Mouse (Mus musculus): ENCODE measurements around the gene Jhy. TPM values are rescaled to one million over a fixed set of nuclear protein-coding genes. Genes with fewer than 3 reads are reported as not detected.
A peak's percentile ranks its signal among the peaks of the same experiment; 100 is the strongest.

Gene Jhy
- polyA plus RNA-seq, 2 experiments: 0.04 TPM; not detected in 1

DNA sequence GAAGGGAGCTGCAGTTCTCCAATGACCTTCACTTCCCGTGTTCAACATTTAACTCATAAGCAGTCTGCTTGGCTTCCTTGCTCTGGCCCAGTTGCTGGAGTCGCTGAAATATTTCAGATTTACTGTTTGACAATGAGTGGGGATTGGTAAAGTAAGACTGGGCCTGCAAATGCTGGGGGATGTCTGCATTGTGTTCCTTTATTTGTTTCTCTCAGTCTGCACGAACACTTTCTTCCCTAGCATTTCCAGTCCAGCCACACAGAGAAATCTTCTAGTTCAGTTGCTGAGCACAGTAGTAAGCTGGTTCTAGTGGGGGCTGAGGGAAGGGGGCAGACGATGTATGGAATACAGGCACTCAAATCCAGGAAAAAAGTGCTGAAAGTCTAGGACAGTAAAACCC, 89.0 kb downstream of the Jhy start:
- Histone ChIP-seq H3K27ac (replicated peaks; ENCODE audit: low read depth, low read length) (no peak overlapping the region), H3K36me3 (ENCODE audit: control insufficient read depth, insufficient read depth, low read length) (no peaks in the 10 kb centered on the region), H3K9ac (ENCODE audit: low read depth, low read length, severe bottlenecking) (no peak overlapping the region), H3K27me3 (ENCODE audit: control insufficient read depth, insufficient read depth, low read length) (peaks cover 97% of the 10 kb centered on the region), H3K4me1 (ENCODE audit: control insufficient read depth, insufficient read depth, low read length) (no peaks in the 10 kb centered on the region), H3K9me3 (ENCODE audit: control insufficient read depth, low read length) (no peaks in the 10 kb centered on the region), H3K4me2 (replicated peaks; ENCODE audit: low read depth, low read length, severe bottlenecking) (no peak overlapping the region), H3K4me3 (replicated peaks; ENCODE audit: low read length) (no peak overlapping the region)
- no peak for TF ChIP-seq POLR2A (IDR thresholded peaks at IDR 0.05; ENCODE audit: borderline replicate concordance, extremely low read depth, insufficient read depth, insufficient read length)
- WGBS: 2% methylated on average over 4 of the region's 4 CpGs
- DNase-seq (ENCODE audit: low spot score) (no peak), ATAC-seq (ENCODE audit: low FRiP score, low read depth) (no peak)

DNA sequence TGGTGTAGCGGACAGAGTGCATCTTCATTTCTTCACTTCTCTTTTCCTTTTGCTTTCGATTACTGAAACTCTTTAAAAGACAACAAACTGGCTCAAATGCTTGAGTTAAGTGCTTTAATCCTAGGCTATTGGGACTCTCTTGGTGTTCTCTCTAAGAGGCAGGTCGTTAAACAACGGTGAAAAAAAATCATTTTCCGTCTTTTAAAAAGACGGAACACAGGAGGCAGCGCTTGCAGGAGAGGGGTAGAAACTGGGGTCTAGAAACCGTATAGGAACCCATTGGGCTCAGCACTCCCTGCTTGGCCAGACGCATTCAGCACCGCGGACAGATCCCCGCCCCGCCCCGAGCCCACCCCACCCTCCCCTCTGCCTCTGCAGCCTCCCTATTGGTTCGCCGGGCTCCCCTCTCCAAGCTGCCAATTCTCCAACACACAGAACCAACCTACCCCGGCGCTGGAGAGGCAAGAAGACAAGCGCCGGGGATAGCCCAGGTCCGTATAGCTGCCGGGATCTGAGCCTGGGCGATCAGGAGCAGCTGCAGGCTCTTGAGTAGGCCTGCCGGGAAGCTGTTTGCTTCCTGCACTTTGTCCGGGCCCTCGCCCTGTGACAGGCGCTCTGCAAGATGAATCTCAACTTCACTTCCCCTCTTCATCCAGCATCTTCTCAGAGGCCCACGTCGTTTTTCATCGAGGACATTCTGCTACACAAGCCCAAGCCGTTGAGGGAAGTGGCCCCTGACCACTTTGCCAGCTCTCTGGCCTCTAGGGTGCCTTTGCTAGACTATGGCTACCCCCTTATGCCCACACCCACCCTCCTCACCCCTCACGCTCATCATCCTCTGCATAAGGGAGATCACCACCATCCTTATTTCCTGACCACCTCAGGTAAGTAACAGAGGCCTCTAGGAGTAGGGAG, 90.1 kb downstream of the Jhy start, which contains the start of gene Bsx:
Bsx (plus strand) TSS at position 572 of the 915 bp plus-strand sequence.
- peak; percentile 87 for ATAC-seq (ENCODE audit: low FRiP score, low read depth)
- TF ChIP-seq POLR2A (IDR thresholded peaks at IDR 0.05; ENCODE audit: borderline replicate concordance, extremely low read depth, insufficient read depth, insufficient read length): no peak
- DNase-seq (ENCODE audit: low spot score): peak; percentile 86
- Histone ChIP-seq H3K4me2 (replicated peaks; ENCODE audit: low read depth, low read length, severe bottlenecking) (peak within 1 kb of the TSS; percentile 41), H3K27me3 (ENCODE audit: control insufficient read depth, insufficient read depth, low read length) (peaks cover 96% of the 10 kb centered on the region), H3K36me3 (ENCODE audit: control insufficient read depth, insufficient read depth, low read length) (no peaks in the 10 kb centered on the region), H3K9ac (ENCODE audit: low read depth, low read length, severe bottlenecking) (no peak within 1 kb of the TSS), H3K4me3 (replicated peaks; ENCODE audit: low read length) (peak within 1 kb of the TSS; percentile 13; the same call in 1 of the 2 replicates), H3K4me1 (ENCODE audit: control insufficient read depth, insufficient read depth, low read length) (no peaks in the 10 kb centered on the region), H3K9me3 (ENCODE audit: control insufficient read depth, low read length) (no peaks in the 10 kb centered on the region), H3K27ac (replicated peaks; ENCODE audit: low read depth, low read length) (no peak within 1 kb of the TSS)
- WGBS: 6% methylated on average over 27 of the region's 32 CpGs

DNA sequence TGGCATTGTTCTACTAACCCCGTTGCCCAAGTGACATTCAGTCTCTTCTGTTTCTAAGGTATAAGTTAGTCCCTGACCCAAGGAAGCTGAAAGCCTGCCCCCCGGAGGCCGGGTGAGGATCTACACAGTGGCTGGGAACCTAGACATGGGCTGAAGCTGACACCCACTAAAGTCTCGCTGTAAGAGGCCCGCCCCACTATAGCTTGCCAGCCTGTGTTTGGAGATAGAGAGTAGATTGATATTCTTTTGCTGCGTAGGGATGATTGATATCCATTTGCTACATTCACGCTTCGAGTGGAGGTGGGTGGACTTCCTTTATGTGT, 91.8 kb downstream of the Jhy start:
- 6% methylated on average over 8 of the region's 8 CpGs for WGBS
- no peaks in the 10 kb centered on the region for H3K36me3 ChIP-seq (ENCODE audit: control insufficient read depth, insufficient read depth, low read length)
- H3K9me3 ChIP-seq (ENCODE audit: control insufficient read depth, low read length): no peaks in the 10 kb centered on the region
- DNase-seq (ENCODE audit: low spot score) (no peak), ATAC-seq (ENCODE audit: low FRiP score, low read depth) (no peak)
- H3K9ac ChIP-seq (ENCODE audit: low read depth, low read length, severe bottlenecking): no peak overlapping the region
- no peak overlapping the region for H3K4me3 ChIP-seq (replicated peaks; ENCODE audit: low read length)
- H3K27me3 ChIP-seq (ENCODE audit: control insufficient read depth, insufficient read depth, low read length): peaks cover 83% of the 10 kb centered on the region
- no peaks in the 10 kb centered on the region for H3K4me1 ChIP-seq (ENCODE audit: control insufficient read depth, insufficient read depth, low read length)
- TF ChIP-seq POLR2A (IDR thresholded peaks at IDR 0.05; ENCODE audit: borderline replicate concordance, extremely low read depth, insufficient read depth, insufficient read length): no peak
- no peak overlapping the region for H3K4me2 ChIP-seq (replicated peaks; ENCODE audit: low read depth, low read length, severe bottlenecking)
- H3K27ac ChIP-seq (replicated peaks; ENCODE audit: low read depth, low read length): no peak overlapping the region

DNA sequence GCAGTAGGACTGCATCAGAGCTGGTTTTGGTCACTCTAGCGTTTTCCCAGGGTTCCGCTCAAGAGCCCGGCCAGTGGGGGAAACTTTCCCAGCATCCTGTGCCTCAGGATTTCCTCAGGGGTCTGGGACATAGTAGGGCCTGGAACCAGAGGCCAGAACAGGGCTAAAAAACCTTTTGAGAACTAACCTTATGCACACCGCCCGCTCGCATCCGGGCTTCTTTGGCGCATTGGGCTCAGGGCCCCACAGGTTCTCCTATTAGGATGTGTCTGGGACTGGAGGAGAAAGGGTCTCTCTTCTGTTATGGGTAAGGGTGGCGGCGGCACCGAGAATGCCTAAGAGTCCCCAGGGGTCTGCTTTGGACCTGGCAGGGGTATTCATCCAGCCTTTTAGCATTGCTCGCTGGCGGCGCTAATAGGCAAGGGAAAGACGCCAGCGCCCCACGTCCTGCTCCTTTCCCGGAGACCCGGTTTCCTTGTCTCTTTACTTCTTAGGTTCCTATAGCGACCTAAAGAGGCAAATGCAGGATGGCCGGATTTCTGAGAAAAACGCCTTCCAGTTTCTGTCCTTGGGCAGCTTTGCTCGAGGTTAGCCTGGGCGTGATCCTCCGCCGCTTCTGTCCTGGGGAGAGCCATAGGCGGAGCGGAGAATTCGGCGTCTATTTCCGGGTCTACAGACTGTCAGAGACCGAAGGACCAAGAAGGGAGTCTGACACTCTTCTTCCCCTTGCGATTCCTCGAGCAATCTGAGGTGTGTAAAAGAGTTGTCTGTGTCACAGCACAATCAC, 92.4 kb downstream of the Jhy start:
- H3K36me3 ChIP-seq (ENCODE audit: control insufficient read depth, insufficient read depth, low read length): no peaks in the 10 kb centered on the region
- peaks cover 77% of the 10 kb centered on the region for H3K27me3 ChIP-seq (ENCODE audit: control insufficient read depth, insufficient read depth, low read length)
- H3K4me2 ChIP-seq (replicated peaks; ENCODE audit: low read depth, low read length, severe bottlenecking): 0 out of 2 replicates have a peak overlapping the region, but pooled peaks have one; percentile 3
- ATAC-seq (ENCODE audit: low FRiP score, low read depth): no peak
- 0 out of 2 replicates have a peak overlapping the region, but pooled peaks have one; percentile 8 for H3K4me3 ChIP-seq (replicated peaks; ENCODE audit: low read length)
- no peak overlapping the region for H3K27ac ChIP-seq (replicated peaks; ENCODE audit: low read depth, low read length)
- H3K4me1 ChIP-seq (ENCODE audit: control insufficient read depth, insufficient read depth, low read length): no peaks in the 10 kb centered on the region
- no peak for TF ChIP-seq POLR2A (IDR thresholded peaks at IDR 0.05; ENCODE audit: borderline replicate concordance, extremely low read depth, insufficient read depth, insufficient read length)
- no peaks in the 10 kb centered on the region for H3K9me3 ChIP-seq (ENCODE audit: control insufficient read depth, low read length)
- H3K9ac ChIP-seq (ENCODE audit: low read depth, low read length, severe bottlenecking): no peak overlapping the region
- DNase-seq (ENCODE audit: low spot score): no peak
- 2% methylated on average over 34 of the region's 34 CpGs for WGBS

DNA sequence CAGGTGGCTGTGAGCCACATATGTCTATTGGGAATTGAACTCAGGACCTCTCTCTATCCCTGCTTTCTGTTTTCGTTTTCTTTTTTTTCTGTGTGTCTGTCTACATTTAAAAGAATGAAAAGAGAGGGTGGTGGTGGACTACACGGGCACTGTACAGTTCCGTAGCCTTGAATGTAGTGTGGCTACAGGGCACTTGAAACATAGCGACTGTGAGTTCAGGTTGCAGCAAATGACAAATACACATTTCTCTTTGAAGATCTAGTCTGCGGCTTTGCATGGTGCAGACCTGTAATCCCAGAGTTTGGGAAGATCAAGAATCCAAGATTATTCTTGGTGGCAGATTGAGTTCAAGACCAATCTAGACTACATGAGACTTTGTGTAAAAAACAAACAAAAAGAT, 93.6 kb downstream of the Jhy start:
- no peak overlapping the region for H3K4me2 ChIP-seq (replicated peaks; ENCODE audit: low read depth, low read length, severe bottlenecking)
- no peak for DNase-seq (ENCODE audit: low spot score)
- H3K36me3 ChIP-seq (ENCODE audit: control insufficient read depth, insufficient read depth, low read length): no peaks in the 10 kb centered on the region
- H3K27ac ChIP-seq (replicated peaks; ENCODE audit: low read depth, low read length): no peak overlapping the region
- ATAC-seq (ENCODE audit: low FRiP score, low read depth): no peak
- no peak overlapping the region for H3K4me3 ChIP-seq (replicated peaks; ENCODE audit: low read length)
- no peak for TF ChIP-seq POLR2A (IDR thresholded peaks at IDR 0.05; ENCODE audit: borderline replicate concordance, extremely low read depth, insufficient read depth, insufficient read length)
- H3K27me3 ChIP-seq (ENCODE audit: control insufficient read depth, insufficient read depth, low read length): peaks cover 65% of the 10 kb centered on the region
- H3K4me1 ChIP-seq (ENCODE audit: control insufficient read depth, insufficient read depth, low read length): no peaks in the 10 kb centered on the region
- WGBS: 76% methylated on average over 5 of the region's 5 CpGs
- no peak overlapping the region for H3K9ac ChIP-seq (ENCODE audit: low read depth, low read length, severe bottlenecking)
- no peaks in the 10 kb centered on the region for H3K9me3 ChIP-seq (ENCODE audit: control insufficient read depth, low read length)
